Mouse (Mus musculus): ENCODE measurements around the gene Bicdl1.

Gene Bicdl1

GRCm38 (mm10) chr5:115626237-115626886, 105.1 kb downstream of the Bicdl1 start:
- in situ Hi-C loops (cut with MseI, MboI): no loop called here

DNA sequence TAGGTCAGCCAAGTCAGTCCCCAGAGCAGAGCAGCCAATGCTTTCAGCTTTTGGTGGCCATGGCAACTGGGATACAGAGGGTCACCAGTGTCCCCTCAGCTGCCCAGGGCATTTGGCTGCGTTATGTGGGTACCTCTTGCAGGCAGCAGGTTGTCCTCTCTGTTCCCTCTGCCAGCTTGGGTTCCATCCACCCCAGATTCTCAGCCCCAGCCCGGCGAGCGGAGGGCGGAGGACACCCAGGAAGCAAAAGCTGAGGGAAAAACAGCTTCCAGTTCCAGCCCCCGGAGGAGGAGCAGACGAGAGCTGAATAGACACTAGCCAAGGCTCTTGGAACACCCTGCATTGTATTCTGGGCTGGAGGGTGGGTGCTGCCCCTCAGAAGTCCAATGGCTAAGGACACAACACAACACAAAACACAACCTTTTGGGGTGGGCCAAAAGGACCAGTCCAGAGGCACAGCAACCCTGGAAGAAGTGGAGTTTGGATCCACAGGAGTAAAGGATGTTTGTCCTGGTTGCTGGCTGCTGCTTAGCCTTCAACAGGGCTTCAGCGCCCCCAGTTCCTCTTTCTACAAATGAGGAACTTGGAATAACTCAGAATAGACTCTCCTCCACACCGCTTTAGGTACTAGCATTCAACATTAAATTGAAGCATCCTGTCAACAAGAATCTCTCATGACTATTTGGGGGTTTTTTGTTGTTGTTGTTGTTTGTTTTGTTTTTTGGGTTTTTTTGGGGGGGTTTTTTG, 107.6 kb downstream of the Bicdl1 start:
- in situ Hi-C loops (cut with MseI, MboI): no loop called here

- in situ Hi-C loops (cut with MseI, MboI): no loop called here
Measured at GRCm38 (mm10) chr5:115622686-115623085, 108.7 kb downstream of the Bicdl1 start.

DNA sequence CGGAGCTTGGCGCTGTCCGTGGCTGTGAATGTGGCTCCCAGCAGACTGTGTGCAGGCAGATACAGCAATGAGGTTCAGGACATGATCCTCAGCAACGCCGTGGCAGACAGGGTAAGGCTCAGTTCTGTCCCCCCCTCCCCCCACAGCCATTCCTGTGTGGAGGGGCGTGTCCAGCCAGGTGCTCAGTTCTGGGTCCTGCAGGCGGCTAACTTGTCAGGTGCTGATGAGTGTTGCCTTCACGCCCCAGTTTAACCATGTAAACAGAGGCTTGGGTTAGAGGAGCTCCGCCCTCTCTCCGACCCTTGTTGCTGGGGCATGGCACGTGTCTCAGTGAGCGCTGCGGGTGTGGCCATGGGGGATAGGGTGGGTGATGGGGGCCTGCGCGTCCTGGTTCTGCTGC, 111.7 kb downstream of the Bicdl1 start:
- in situ Hi-C loops (cut with MseI, MboI): no loop called here

GRCm38 (mm10) chr5:115614948-115615347, 116.5 kb downstream of the Bicdl1 start:
- in situ Hi-C loops (cut with MseI, MboI): no loop called here

GRCm38 (mm10) chr5:115613332-115613731, 118.1 kb downstream of the Bicdl1 start:
- in situ Hi-C loops (cut with MseI, MboI): no loop called here

GRCm38 (mm10) chr5:115611566-115611965, 119.9 kb downstream of the Bicdl1 start:
- in situ Hi-C loops (cut with MseI, MboI): no loop called here

- in situ Hi-C loops (cut with MseI, MboI): no loop called here
Measured at GRCm38 (mm10) chr5:115603561-115603960, 127.9 kb downstream of the Bicdl1 start.

Measured in mouse trophoblast stem cell (cell line).